Mouse (Mus musculus) kidney, embryonic 16.5 days (tissue): ENCODE measurements around the gene Plet1. TPM values are rescaled to one million over a fixed set of nuclear protein-coding genes. Genes with fewer than 3 reads are reported as not detected.

Experiments used
- ATAC-seq: fragments of 200-750 bp; cut with Nextera tagmentation; 2 replicates; pipeline ENCODE4 v1.8.0; 2017; ENCODE audit warnings: moderate TSS enrichment; ENCODE audit not compliant: low FRiP score, low TSS enrichment
- H3K27ac ChIP-seq: fragments of 300-500 bp; sonication (generic); 2 replicates; pipeline ENCODE4 v1.5.1; 2014; ENCODE audit warnings: low read length
- H3K27me3 ChIP-seq: fragments of 300-500 bp; sonication (generic); 2 replicates; pipeline ENCODE4 v1.6.1; 2014; ENCODE audit warnings: low read length, control low read depth, mixed read lengths; ENCODE audit not compliant: insufficient read depth
- H3K36me3 ChIP-seq: fragments of 300-500 bp; sonication (generic); 2 replicates; pipeline ENCODE4 v1.6.1; 2014; ENCODE audit warnings: low read length, control low read depth, mixed read lengths; ENCODE audit not compliant: insufficient read depth
- H3K4me1 ChIP-seq: fragments of 300-500 bp; sonication (generic); 2 replicates; pipeline ENCODE4 v1.6.1; 2014; ENCODE audit warnings: low read length, control low read depth, mixed read lengths; ENCODE audit not compliant: insufficient read depth
- H3K4me2 ChIP-seq: fragments of 300-500 bp; sonication (generic); replicated peaks from 2 replicates; pipeline ENCODE4 v1.6.1; 2014; ENCODE audit warnings: low read depth, low read length
- H3K4me3 ChIP-seq: fragments of 300-500 bp; sonication (generic); 2 replicates; pipeline ENCODE4 v1.5.1; 2014; ENCODE audit warnings: mild to moderate bottlenecking, low read length
- H3K9ac ChIP-seq: fragments of 300-500 bp; sonication (generic); replicated peaks from 2 replicates; pipeline ENCODE4 v1.6.1; 2014; ENCODE audit warnings: low read length
- H3K9me3 ChIP-seq: fragments of 300-500 bp; sonication (generic); 2 replicates; pipeline ENCODE4 v1.6.1; 2016; ENCODE audit warnings: low read length, control low read depth
- WGBS: fragments of 180-500 bp; shearing (Covaris S2); extraction: QIAGEN DNeasy Blood & Tissue Kit; methylation state at CpG from one replicate; pipeline ENCODE4 v1.1.7; 2014; 5-methylcytosine and 5-hydroxymethylcytosine counted together
- polyA plus RNA-seq: library from polyadenylated mRNA; unstranded; fragments of >200 nt; fragmentation: Nextera tagmentation; extraction: Ambion mirVana; gene quantifications from 2 replicates; pipeline ENCODE4 v1.2.1, GENCODE M21; 2015

Plet1 gene
- polyA plus RNA-seq, 1 experiment from 2014 or later, result 37.1 TPM

DNA sequence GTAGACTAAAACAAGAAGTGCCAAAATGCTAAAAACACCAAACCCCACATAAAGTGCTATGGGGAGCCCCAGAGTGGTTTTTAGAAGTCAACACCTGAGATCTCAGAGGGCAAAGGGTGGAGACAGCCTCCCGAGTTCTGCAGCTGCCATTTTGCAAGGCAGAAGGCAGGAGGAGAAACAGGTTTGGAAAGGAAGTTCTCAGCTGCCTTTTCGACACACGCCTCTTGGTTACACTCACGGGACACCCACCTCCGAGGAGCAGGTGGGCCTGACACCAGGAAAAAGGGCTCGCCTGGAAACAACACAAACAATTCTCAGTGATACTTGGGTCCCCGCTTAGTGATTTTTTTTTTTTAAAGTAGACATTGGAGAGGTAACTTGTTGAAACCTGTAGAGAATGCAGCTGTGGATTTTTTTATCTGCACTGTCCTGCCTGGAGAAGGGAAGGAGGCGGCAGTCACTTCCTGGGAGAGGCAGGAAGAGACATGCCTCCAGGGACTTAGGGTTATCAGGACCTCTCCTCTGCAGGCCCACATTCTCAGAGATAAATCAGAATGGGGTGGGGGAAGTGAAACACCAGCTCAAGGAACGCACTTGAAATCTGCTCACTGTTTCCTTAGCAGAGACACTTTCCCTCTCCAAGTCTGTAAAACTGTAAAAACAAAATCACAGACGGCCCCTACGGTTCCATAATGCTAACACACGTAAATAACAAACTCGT, 23.0 kb upstream of the Plet1 start:
- Histone ChIP-seq H3K4me3 (no peak overlapping the region), H3K9me3 (no peaks in the 10 kb centered on the region), H3K4me2 (no peak overlapping the region), H3K4me1 (peaks cover 19% of the 10 kb centered on the region), H3K36me3 (no peaks in the 10 kb centered on the region), H3K27ac (no peak overlapping the region), H3K27me3 (no peaks in the 10 kb centered on the region), H3K9ac (no peak overlapping the region)
- 43% methylated on average over 13 of the region's 13 CpGs for WGBS
- ATAC-seq, result no peak

DNA sequence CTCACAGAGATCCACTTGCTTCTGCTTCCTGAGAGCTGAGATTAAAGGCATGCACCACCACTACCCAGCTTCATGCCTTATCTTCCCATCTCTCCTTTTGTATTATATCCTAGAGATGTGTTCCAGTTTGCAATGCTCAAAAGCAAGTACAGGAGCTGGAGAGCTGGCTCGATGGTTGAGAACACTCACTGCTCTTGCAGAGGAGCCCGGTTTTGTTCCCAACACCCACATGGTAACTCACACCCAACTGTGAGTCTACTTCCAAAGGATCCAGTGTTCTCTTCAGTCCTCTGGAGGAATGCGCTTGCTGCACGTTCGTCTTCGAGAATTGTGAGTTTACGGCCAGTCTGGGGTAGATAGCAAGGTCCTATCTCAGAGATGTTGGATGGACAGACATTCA, 19.0 kb upstream of the Plet1 start:
- H3K27ac ChIP-seq, result peak overlapping the region; percentile 72
- H3K4me3 ChIP-seq, result no peak overlapping the region
- H3K4me1 ChIP-seq, result peaks cover 43% of the 10 kb centered on the region
- no peaks in the 10 kb centered on the region for H3K9me3 ChIP-seq
- H3K36me3 ChIP-seq, result no peaks in the 10 kb centered on the region
- 47% methylated on average over 7 of the region's 7 CpGs for WGBS
- no peak for ATAC-seq
- H3K27me3 ChIP-seq, result no peaks in the 10 kb centered on the region
- H3K4me2 ChIP-seq, result no peak overlapping the region
- peak overlapping the region; percentile 19; the same call in 1 of the 2 replicates for H3K9ac ChIP-seq

DNA sequence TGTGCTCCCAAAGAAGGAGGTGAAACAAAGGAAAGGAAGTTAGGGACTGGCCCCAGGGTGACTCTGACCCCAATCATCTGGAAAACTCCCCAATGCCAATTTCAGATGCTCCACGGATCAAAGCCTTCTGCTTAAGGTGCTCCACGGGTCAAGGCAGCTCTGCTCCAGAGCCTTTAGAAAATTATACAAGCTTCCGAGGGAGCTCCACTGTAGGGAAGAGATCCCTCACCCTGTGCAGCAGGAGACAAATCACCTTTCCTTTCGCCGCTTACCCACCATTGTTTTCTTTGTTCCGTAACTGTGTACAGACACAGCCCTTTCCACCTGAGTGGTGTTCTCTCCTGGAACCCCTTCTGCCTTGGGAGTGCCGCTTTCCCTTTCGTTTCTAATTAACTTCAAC, 18.6 kb upstream of the Plet1 start:
- peak overlapping the region; percentile 11 for H3K4me3 ChIP-seq
- peak overlapping the region; percentile 41 for H3K4me2 ChIP-seq
- peak overlapping the region; percentile 72 for H3K27ac ChIP-seq
- H3K36me3 ChIP-seq, result no peaks in the 10 kb centered on the region
- H3K27me3 ChIP-seq, result no peaks in the 10 kb centered on the region
- WGBS, result 25% methylated on average over 8 of the region's 8 CpGs
- peaks cover 42% of the 10 kb centered on the region for H3K4me1 ChIP-seq
- H3K9me3 ChIP-seq, result no peaks in the 10 kb centered on the region
- peak; percentile 52 for ATAC-seq
- peak overlapping the region; percentile 19 for H3K9ac ChIP-seq

DNA sequence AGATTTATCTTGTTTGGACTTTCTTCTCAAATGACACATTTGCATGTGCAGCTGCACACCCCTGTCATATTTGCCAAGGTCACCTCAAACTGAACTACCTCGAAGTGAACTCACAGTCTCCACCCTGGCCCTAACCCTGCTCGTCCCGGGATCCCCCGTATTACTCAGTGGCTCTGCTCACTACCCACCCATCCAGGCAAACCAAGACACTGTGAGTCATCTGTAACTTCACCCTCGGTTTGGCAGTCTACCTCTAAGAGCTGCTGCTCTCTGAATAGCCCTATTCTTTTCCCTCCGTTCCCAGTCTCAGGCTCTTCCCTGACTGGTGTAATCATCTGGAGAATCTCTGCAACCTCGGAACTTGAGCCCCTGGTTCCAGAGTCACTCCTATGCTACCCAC, 17.7 kb upstream of the Plet1 start:
- WGBS, result 57% methylated on average over 7 of the region's 7 CpGs

GRCm38 (mm10) chr9:50477270-50477669, 17.1 kb upstream of the Plet1 start:
- 73% methylated on average over 9 of the region's 9 CpGs for WGBS
- ATAC-seq, result no peak

More for the DNA sequence above, 17.7 kb upstream of the Plet1 start:
- Histone ChIP-seq H3K36me3 (no peaks in the 10 kb centered on the region), H3K9ac (no peak overlapping the region), H3K9me3 (no peaks in the 10 kb centered on the region), H3K27me3 (no peaks in the 10 kb centered on the region), H3K4me3 (no peak overlapping the region), H3K4me1 (peaks cover 33% of the 10 kb centered on the region), H3K27ac (peak overlapping the region; percentile 72; the same call in 1 of the 2 replicates), H3K4me2 (no peak overlapping the region)
- ATAC-seq, result no peak

GRCm38 (mm10) chr9:50478826-50479225, 15.5 kb upstream of the Plet1 start:
- ATAC-seq, result no peak
- Histone ChIP-seq H3K27me3 (no peaks in the 10 kb centered on the region), H3K4me2 (no peak overlapping the region), H3K4me3 (no peak overlapping the region), H3K4me1 (peaks cover 32% of the 10 kb centered on the region), H3K36me3 (no peaks in the 10 kb centered on the region), H3K9me3 (no peaks in the 10 kb centered on the region), H3K9ac (no peak overlapping the region), H3K27ac (no peak overlapping the region)
- 21% methylated on average over 5 of the region's 5 CpGs for WGBS

More at GRCm38 (mm10) chr9:50477270-50477669, 17.1 kb upstream of the Plet1 start:
- Histone ChIP-seq H3K9ac (no peak overlapping the region), H3K4me2 (no peak overlapping the region), H3K27ac (no peak overlapping the region), H3K4me3 (no peak overlapping the region), H3K9me3 (no peaks in the 10 kb centered on the region), H3K27me3 (no peaks in the 10 kb centered on the region), H3K4me1 (peaks cover 32% of the 10 kb centered on the region), H3K36me3 (no peaks in the 10 kb centered on the region)

DNA sequence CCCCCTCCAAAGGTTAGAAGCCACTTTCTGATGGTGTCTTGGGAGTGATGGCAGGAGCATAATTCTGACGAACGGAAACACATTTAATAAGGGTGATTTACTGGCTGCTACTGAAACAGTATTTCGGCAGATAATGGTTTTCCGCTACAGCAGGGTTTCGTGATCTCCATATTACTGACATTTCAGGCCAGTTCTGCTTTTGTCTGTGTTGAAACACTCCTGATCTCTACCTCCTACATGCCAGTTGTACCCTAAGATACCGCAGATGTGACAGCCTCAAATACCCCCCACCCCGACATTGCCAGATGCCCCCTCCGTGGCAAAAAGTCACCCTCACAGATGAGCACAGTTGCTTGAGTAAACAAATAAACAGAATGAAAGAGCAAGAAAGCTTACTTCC, 14.8 kb upstream of the Plet1 start:
- Histone ChIP-seq H3K4me2 (no peak overlapping the region), H3K27ac (no peak overlapping the region), H3K9ac (no peak overlapping the region), H3K4me3 (no peak overlapping the region), H3K4me1 (peaks cover 34% of the 10 kb centered on the region), H3K27me3 (no peaks in the 10 kb centered on the region), H3K9me3 (no peaks in the 10 kb centered on the region), H3K36me3 (no peaks in the 10 kb centered on the region)
- ATAC-seq, result no peak
- WGBS, result 38% methylated on average over 8 of the region's 8 CpGs

DNA sequence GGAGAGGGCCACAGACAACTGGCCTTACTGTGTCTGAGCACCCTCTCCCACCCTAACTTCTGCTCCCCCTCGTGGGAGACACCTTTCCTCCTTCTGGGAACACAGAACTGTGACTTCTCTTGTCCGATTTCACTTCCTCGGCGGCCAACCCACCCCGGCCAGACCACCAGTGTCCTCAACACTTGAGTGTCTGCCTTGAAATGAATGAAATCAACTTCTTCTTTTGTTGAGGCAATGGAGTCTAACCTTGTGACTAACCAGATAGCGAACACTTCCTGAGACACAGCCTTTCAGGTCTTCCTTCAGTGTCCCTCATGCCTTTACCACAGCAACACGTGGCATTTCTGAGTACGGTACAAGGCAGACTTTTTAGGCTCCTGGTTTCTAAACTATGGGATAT, 11.6 kb upstream of the Plet1 start:
- no peaks in the 10 kb centered on the region for H3K27me3 ChIP-seq
- peaks cover 39% of the 10 kb centered on the region for H3K4me1 ChIP-seq
- no peak overlapping the region for H3K4me2 ChIP-seq
- no peak for ATAC-seq
- H3K9ac ChIP-seq, result no peak overlapping the region
- no peaks in the 10 kb centered on the region for H3K36me3 ChIP-seq
- no peaks in the 10 kb centered on the region for H3K9me3 ChIP-seq
- H3K4me3 ChIP-seq, result no peak overlapping the region
- no peak overlapping the region for H3K27ac ChIP-seq
- 91% methylated on average over 8 of the region's 8 CpGs for WGBS

- H3K27ac ChIP-seq, result no peak overlapping the region
- peak overlapping the region; percentile 50 for H3K4me2 ChIP-seq
- peak; percentile 88 for ATAC-seq
- peak overlapping the region; percentile 39 for H3K9ac ChIP-seq
- H3K9me3 ChIP-seq, result no peaks in the 10 kb centered on the region
- no peak overlapping the region for H3K4me3 ChIP-seq
- no peaks in the 10 kb centered on the region for H3K36me3 ChIP-seq
- 8% methylated on average over 10 of the region's 10 CpGs for WGBS
- H3K4me1 ChIP-seq, result peaks cover 24% of the 10 kb centered on the region
- no peaks in the 10 kb centered on the region for H3K27me3 ChIP-seq
Observed at GRCm38 (mm10) chr9:50485521-50485920, 8.8 kb upstream of the Plet1 start.

DNA sequence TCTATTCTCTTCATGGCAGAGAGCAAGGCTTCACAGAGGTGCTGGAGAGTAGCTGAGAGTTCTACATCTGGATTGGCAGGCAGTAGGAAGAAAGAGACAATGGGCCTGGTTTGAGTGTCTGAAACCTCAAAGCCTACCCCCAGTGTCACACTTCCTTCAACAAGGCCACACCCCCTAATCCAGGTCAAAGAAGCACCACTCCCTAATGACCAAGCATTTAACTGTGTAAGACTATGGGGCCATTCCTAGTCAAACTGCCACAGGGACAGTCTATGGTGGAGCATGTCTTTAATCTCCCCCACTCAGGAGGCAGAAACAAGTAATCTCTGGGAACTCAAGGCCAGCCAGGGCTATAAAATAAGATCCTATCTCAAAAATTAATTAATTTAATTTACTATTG, 3.5 kb upstream of the Plet1 start:
- no peak overlapping the region for H3K27ac ChIP-seq

More for the DNA sequence above, 3.5 kb upstream of the Plet1 start:
- H3K9me3 ChIP-seq, result no peaks in the 10 kb centered on the region
- no peaks in the 10 kb centered on the region for H3K27me3 ChIP-seq
- H3K4me3 ChIP-seq, result no peak overlapping the region
- H3K4me2 ChIP-seq, result no peak overlapping the region
- no peak for ATAC-seq
- no peak overlapping the region for H3K9ac ChIP-seq
- no peaks in the 10 kb centered on the region for H3K36me3 ChIP-seq
- peaks cover 24% of the 10 kb centered on the region for H3K4me1 ChIP-seq
